Comparison of ENCODE assay signal across 8 mouse cellular contexts in genomic region chr7:81523663-81524017, GRCm38 (mm10). TPM values are rescaled to one million over a fixed set of nuclear protein-coding genes. Genes with fewer than 3 reads are reported as not detected.
A peak's percentile ranks its signal among the peaks of the same experiment; 100 is the strongest.
DNase-seq lines count a peak whose midpoint lies in the region; ATAC-seq and TF ChIP-seq lines count a peak whose summit lies in the region.

No protein-coding gene starts in this region.

- no peaks in the 10 kb centered on the region for H3K27me3 ChIP-seq in liver, adult 2 months (ENCODE audit: control insufficient read depth, insufficient read depth, low read length)
- no peaks in the 10 kb centered on the region for H3K27me3 ChIP-seq in embryonic facial prominence, embryonic 11.5 days (ENCODE audit: control insufficient read depth, insufficient read depth, low read length)
- no peaks in the 10 kb centered on the region for H3K27me3 ChIP-seq in myocyte (ENCODE audit: control insufficient read depth, insufficient read depth, insufficient read length)

- H3ac ChIP-seq in myocyte (ENCODE audit: control insufficient read depth, insufficient read length): peak overlapping the region; percentile 64

- peak overlapping the region; percentile 79 for H3K4me2 ChIP-seq in embryonic facial prominence, embryonic 11.5 days (ENCODE audit: low read depth, low read length)
- peak overlapping the region; percentile 91 for H3K4me2 ChIP-seq in myocyte (ENCODE audit: low read depth)

- H3K79me2 ChIP-seq in liver, adult 2 months (ENCODE audit: control insufficient read depth, insufficient read depth, low read length): peaks cover 10% of the 10 kb centered on the region; the same call in 1 of the 2 replicates
- peaks cover 27% of the 10 kb centered on the region for H3K79me2 ChIP-seq in myocyte (ENCODE audit: control insufficient read depth, insufficient read depth)

- no peaks in the 10 kb centered on the region for H3K9me3 ChIP-seq in embryonic facial prominence, embryonic 11.5 days (replicated peaks; ENCODE audit: control insufficient read depth, low read length)

- ATAC-seq in embryonic facial prominence, embryonic 11.5 days (replicated peaks; ENCODE audit: insufficient number of reproducible peaks, low FRiP score, low TSS enrichment, low read depth): 0 out of 2 replicates have a peak, but pooled peaks have one; percentile 14
- peak; percentile 41 for ATAC-seq in inflammation-experienced regulatory T-cells, adult 6 months

- WGBS in liver, adult 2 months: 1% methylated on average over 13 of the region's 13 CpGs
- 13% methylated on average over 13 of the region's 13 CpGs for WGBS in embryonic facial prominence, embryonic 11.5 days

- no peak for DNase-seq in liver, adult 2 months (ENCODE audit: extremely low read depth, low read depth, low spot score)
- DNase-seq in liver: no peak
- DNase-seq in embryonic facial prominence, embryonic 11.5 days (ENCODE audit: low spot score): no peak
- no peak for DNase-seq in cerebellum, postnatal 25 days
- no peak for DNase-seq in adipocyte (ENCODE audit: low spot score)
- DNase-seq in MN1 (ENCODE audit: low spot score): no peak

- H3K4me3 ChIP-seq in liver, adult 2 months (ENCODE audit: insufficient read depth, low read depth, low read length): peak overlapping the region; percentile 91
- H3K4me3 ChIP-seq in embryonic facial prominence, embryonic 11.5 days (ENCODE audit: low read depth, low read length): peak overlapping the region; percentile 69
- peak overlapping the region; percentile 70 for H3K4me3 ChIP-seq in myocyte

- H3K4me1 ChIP-seq in liver, adult 2 months (ENCODE audit: control insufficient read depth, insufficient read depth, low read length): peaks cover 12% of the 10 kb centered on the region
- no peaks in the 10 kb centered on the region for H3K4me1 ChIP-seq in embryonic facial prominence, embryonic 11.5 days (ENCODE audit: control insufficient read depth, insufficient read depth, low read length)

- peak overlapping the region; percentile 74 for H3K27ac ChIP-seq in liver, adult 2 months (replicated peaks; ENCODE audit: insufficient read depth, low read depth, low read length)
- H3K27ac ChIP-seq in embryonic facial prominence, embryonic 11.5 days (replicated peaks; ENCODE audit: low read depth, low read length): peak overlapping the region; percentile 85; the same call in 1 of the 2 replicates

- no peak for TF ChIP-seq POLR2A in liver, adult 2 months (IDR thresholded peaks at IDR 0.05; ENCODE audit: extremely low read depth, insufficient read depth, low read length)
- no peak for TF ChIP-seq POLR2A in myocyte (IDR thresholded peaks at IDR 0.05; ENCODE audit: insufficient read length, low read depth)

- peaks cover 5% of the 10 kb centered on the region; the same call in 1 of the 2 replicates for H3K36me3 ChIP-seq in liver, adult 2 months (ENCODE audit: control insufficient read depth, insufficient read depth, low read length)
- H3K36me3 ChIP-seq in embryonic facial prominence, embryonic 11.5 days (replicated peaks; ENCODE audit: control insufficient read depth, insufficient read depth, low read depth, low read length): no peaks in the 10 kb centered on the region; the same call in 1 of the 2 replicates
- H3K36me3 ChIP-seq in myocyte (ENCODE audit: control insufficient read depth, insufficient read depth): peaks cover 3% of the 10 kb centered on the region

- H3K9ac ChIP-seq in liver, adult 2 months (ENCODE audit: low read depth, low read length): peak overlapping the region; percentile 57
- peak overlapping the region; percentile 88 for H3K9ac ChIP-seq in embryonic facial prominence, embryonic 11.5 days (replicated peaks; ENCODE audit: low read length)

- no peak for TF ChIP-seq CTCF in liver, adult 2 months (IDR thresholded peaks at IDR 0.05; ENCODE audit: low read depth, low read length)

TF ChIP-seq in myocyte, 11 proteins besides CTCF, POLR2A, EP300 and RAD21:
- no peak for TF ChIP-seq USF1 (IDR thresholded peaks at IDR 0.05; ENCODE audit: low read depth)
- TF ChIP-seq TCF3 (IDR thresholded peaks at IDR 0.05; ENCODE audit: insufficient read length, low read depth): no peak
- TF ChIP-seq MYOG (IDR thresholded peaks at IDR 0.05; ENCODE audit: control insufficient read depth in 1 of 3, insufficient read depth in 1 of 3, insufficient read length in 2 of 3, low read depth in 2 of 3): no peak
- TF ChIP-seq MYOD1 (IDR thresholded peaks at IDR 0.05; ENCODE audit: control insufficient read depth in 1 of 3, insufficient read length in 2 of 3, low read depth in 2 of 3): no peak
- no peak for TF ChIP-seq TCF12 (IDR thresholded peaks at IDR 0.05; ENCODE audit: insufficient read depth, poor library complexity, severe bottlenecking)
- no peak for TF ChIP-seq POLR2AphosphoS2 (IDR thresholded peaks at IDR 0.05; ENCODE audit: insufficient read length, low read depth)
- TF ChIP-seq CEBPB (IDR thresholded peaks at IDR 0.05; ENCODE audit: insufficient read depth, poor library complexity, severe bottlenecking): no peak
- TF ChIP-seq E2F4 (IDR thresholded peaks at IDR 0.05; ENCODE audit: insufficient read depth): no peak
- no peak for TF ChIP-seq MAX (IDR thresholded peaks at IDR 0.05; ENCODE audit: low read depth)
- no peak for TF ChIP-seq REST (IDR thresholded peaks at IDR 0.05; ENCODE audit: insufficient read depth, insufficient read length)
- TF ChIP-seq SRF (IDR thresholded peaks at IDR 0.05; ENCODE audit: control insufficient read depth, insufficient read length, low read depth): no peak

RNA-seq across cellular contexts. Expression of gene BC048679, which starts 25.6 kb away (rescaled TPM):
- not detected in 2 replicates for total RNA-seq in liver, adult 2 months (2014; rRNA removed)
- polyA plus RNA-seq in liver, adult 2 months (2012; rRNA removed): not detected in 2 replicates
- 0.36 TPM in 1 of 2 replicates, not detected in the other for polyA plus RNA-seq in embryonic facial prominence, embryonic 11.5 days (2014; fragmentation: Nextera tagmentation; extraction: Ambion mirVana)
- not detected for polyA plus RNA-seq in inflammation-experienced regulatory T-cells, adult 6 months (2017; shearing (Covaris generic))
- not detected for polyA plus RNA-seq in myocyte (2012; fragmentation: generic; extraction: Trizol)

RNA-seq across cellular contexts. Expression of gene Ap3b2, which starts 29.9 kb away (rescaled TPM):
- 0.07 TPM in 1 of 2 replicates, not detected in the other for total RNA-seq in liver, adult 2 months (2014; rRNA removed)
- polyA plus RNA-seq in liver, adult 2 months (2012; rRNA removed): not detected in 2 replicates
- polyA plus RNA-seq in embryonic facial prominence, embryonic 11.5 days (2014; fragmentation: Nextera tagmentation; extraction: Ambion mirVana): 8.1 and 12.6 TPM in 2 replicates
- not detected for polyA plus RNA-seq in inflammation-experienced regulatory T-cells, adult 6 months (2017; shearing (Covaris generic))
- polyA plus RNA-seq in myocyte (2012; fragmentation: generic; extraction: Trizol): not detected

RNA-seq across cellular contexts. Expression of gene Fsd2, which starts 43.1 kb away (rescaled TPM):
- 0.13 and 0.28 TPM in 2 replicates for total RNA-seq in liver, adult 2 months (2014; rRNA removed)
- polyA plus RNA-seq in liver, adult 2 months (2012; rRNA removed): 0.04 TPM in 2 replicates
- polyA plus RNA-seq in embryonic facial prominence, embryonic 11.5 days (2014; fragmentation: Nextera tagmentation; extraction: Ambion mirVana): 0.20 and 0.35 TPM in 2 replicates
- 1 to 10 TPM; 2.5 to 5.3 (median 3.2) TPM for polyA plus RNA-seq in inflammation-experienced regulatory T-cells, adult 6 months (2017; shearing (Covaris generic))
- polyA plus RNA-seq in myocyte (2012; fragmentation: generic; extraction: Trizol): 4.8 TPM

RNA-seq across cellular contexts. Expression of gene Whamm, which starts 47.4 kb away (rescaled TPM):
- total RNA-seq in liver, adult 2 months (2014; rRNA removed): 20.7 and 25.4 TPM in 2 replicates
- 35.1 and 44.6 TPM in 2 replicates for polyA plus RNA-seq in liver, adult 2 months (2012; rRNA removed)
- polyA plus RNA-seq in embryonic facial prominence, embryonic 11.5 days (2014; fragmentation: Nextera tagmentation; extraction: Ambion mirVana): 5.2 and 5.6 TPM in 2 replicates
- polyA plus RNA-seq in inflammation-experienced regulatory T-cells, adult 6 months (2017; shearing (Covaris generic)): 1 to 10 TPM; 3.4 to 8.1 (median 5.2) TPM
- polyA plus RNA-seq in myocyte (2012; fragmentation: generic; extraction: Trizol): 4.0 TPM
